In genomic region chr2:19198452-19199365, GRCm38 (mm10) we compare ENCODE assay signal across 9 mouse cellular contexts. TPM values are rescaled to one million over a fixed set of nuclear protein-coding genes. Genes with fewer than 3 reads are reported as not detected.
A peak's percentile ranks its signal among the peaks of the same experiment; 100 is the strongest.
DNase-seq lines count a peak whose midpoint lies in the region; ATAC-seq and TF ChIP-seq lines count a peak whose summit lies in the region.
"Had no signal": no experiment of that assay in that cellular context is flagged by ENCODE, and none has a peak within 500 bp of the region (broad histone marks: within the 10 kb centered on the region; RNA-seq: fewer than 3 reads in every experiment).

TSS of gene Armc3 (plus strand) at chr2:19199302.

- H3K4me1 ChIP-seq in embryonic facial prominence, embryonic 13.5 days, result peaks cover 5% of the 10 kb centered on the region
- H3K4me1 ChIP-seq in liver, embryonic 14.5 days (replicated peaks; ENCODE audit: control insufficient read depth in 2 of 2, insufficient read depth in 2 of 2, low read length in 1 of 2), result peaks cover 0 to 4% of the 10 kb centered on the region in 2 experiments; a peak in 1 of 4 replicates

- TF ChIP-seq EP300 in liver, embryonic 14.5 days (IDR thresholded peaks at IDR 0.05; ENCODE audit: low read depth), result no peak

- H3K27me3 ChIP-seq in embryonic facial prominence, embryonic 13.5 days, result no peaks in the 10 kb centered on the region
- no peaks in the 10 kb centered on the region for H3K27me3 ChIP-seq in liver, embryonic 14.5 days (ENCODE audit: control insufficient read depth, insufficient read depth, low read length)

- H3K9me3 ChIP-seq in embryonic facial prominence, embryonic 13.5 days, result no peaks in the 10 kb centered on the region
- H3K9me3 ChIP-seq in liver, embryonic 14.5 days (ENCODE audit: control insufficient read depth, low read length), result no peaks in the 10 kb centered on the region
- H3K9me3 ChIP-seq: G1E had no signal

- no peak within 1 kb of the TSS for H3K27ac ChIP-seq in embryonic facial prominence, embryonic 13.5 days
- H3K27ac ChIP-seq in liver, embryonic 14.5 days, result no peak within 1 kb of the TSS

- 12% methylated on average over 24 of the region's 24 CpGs for WGBS in embryonic facial prominence, embryonic 13.5 days
- WGBS in liver, embryonic 14.5 days (ENCODE audit: insufficient replicate concordance), result 17% methylated on average over 24 of the region's 24 CpGs

- H3K36me3 ChIP-seq in embryonic facial prominence, embryonic 13.5 days, result no peaks in the 10 kb centered on the region
- no peaks in the 10 kb centered on the region for H3K36me3 ChIP-seq in liver, embryonic 14.5 days (replicated peaks; ENCODE audit: control insufficient read depth, insufficient read depth, low read depth)
- H3K36me3 ChIP-seq: G1E had no signal

- intact Hi-C loops in heart, postnatal 10 days (cut with DNase I), result no loop called here

- ATAC-seq in embryonic facial prominence, embryonic 13.5 days (ENCODE audit: insufficient number of reproducible peaks, insufficient read depth, low FRiP score, low TSS enrichment, low read depth), result peak; percentile 82
- peak; percentile 35; the same call in 1 of the 2 replicates for ATAC-seq in liver, embryonic 14.5 days (ENCODE audit: insufficient read depth)

- H3K4me3 ChIP-seq in embryonic facial prominence, embryonic 13.5 days, result peak within 1 kb of the TSS; percentile 51
- H3K4me3 ChIP-seq in liver, embryonic 14.5 days (ENCODE audit: insufficient read depth in 1 of 2, low read depth in 2 of 2, low read length in 2 of 2), result peak within 1 kb of the TSS; percentile 24 to 60

- no peak for TF ChIP-seq CTCF in liver, embryonic 14.5 days (IDR thresholded peaks at IDR 0.05; ENCODE audit: low read depth)

- DNase-seq in heart, adult 18-20 months, result peak; percentile 3 to 27
- no peak for DNase-seq in heart, adult 9 months (ENCODE audit: low spot score in 2 of 2)
- peak; percentile 55 to 70 for DNase-seq in heart, postnatal 10 days
- DNase-seq in kidney, postnatal 4 days, result peak; percentile 80 to 86
- peak in 2 of 3 experiments; percentile 13 to 24 for DNase-seq in liver, embryonic 14.5 days (ENCODE audit: low read depth in 3 of 3, low spot score in 3 of 3)
- peak; percentile 38 to 46 for DNase-seq in natural killer cell, adult 2 months (ENCODE audit: low spot score in 2 of 2)
- peak; percentile 41 for DNase-seq in telencephalon, adult 2 months (ENCODE audit: low read depth, low spot score)

- peak within 1 kb of the TSS; percentile 72 for H3K4me2 ChIP-seq in embryonic facial prominence, embryonic 13.5 days
- H3K4me2 ChIP-seq in liver, embryonic 14.5 days (ENCODE audit: low read depth), result peak within 1 kb of the TSS; percentile 48

- H3K9ac ChIP-seq in embryonic facial prominence, embryonic 13.5 days, result peak within 1 kb of the TSS; percentile 75
- H3K9ac ChIP-seq in liver, embryonic 14.5 days (replicated peaks), result no peak within 1 kb of the TSS

RNA-seq across cellular contexts. Expression of gene Armc3, which starts in this region (rescaled TPM):
- under 1 TPM in 1 of 2 experiments, not detected in 1; 0.18 TPM for total RNA-seq in heart, adult 18-20 months (2021)
- 0.12 and 0.18 TPM in 2 replicates for polyA plus RNA-seq in embryonic facial prominence, embryonic 13.5 days (2015; fragmentation: Nextera tagmentation; extraction: Ambion mirVana)
- total RNA-seq in heart, postnatal 10 days (2021), result not detected
- polyA plus RNA-seq in liver, embryonic 14.5 days (2012; rRNA removed), result 0.02 and 0.04 TPM in 2 replicates
- 0.06 TPM in 1 of 2 replicates, not detected in the other for polyA plus RNA-seq in liver, embryonic 14.5 days (2014; fragmentation: Nextera tagmentation; extraction: Ambion mirVana)
- polyA plus RNA-seq: G1E had no signal

Comparison
In these comparisons a context has a peak if more than half of its experiments do, and no peak if none do; other contexts are left out.
1. Peak in DNase-seq in heart, adult 18-20 months; RNA of the gene not detected or under 1 TPM.
2. Peak in ATAC-seq, H3K4me3 ChIP-seq, H3K9ac ChIP-seq and H3K4me2 ChIP-seq in embryonic facial prominence, embryonic 13.5 days; RNA of the gene not detected or under 1 TPM.
3. Peak in DNase-seq in heart, postnatal 10 days; RNA of the gene not detected or under 1 TPM.
4. Peak in DNase-seq, ATAC-seq, H3K4me3 ChIP-seq and H3K4me2 ChIP-seq in liver, embryonic 14.5 days; RNA of the gene not detected or under 1 TPM.
5. DNase-seq: peak in kidney, postnatal 4 days (2 of 2), natural killer cell, adult 2 months (2 of 2) and telencephalon, adult 2 months (single experiment); none in heart, adult 9 months (0 of 2).